Mouse (Mus musculus) MEL (cell line): ENCODE measurements around the gene Tbc1d17.

Experiments
- BHLHE40 ChIP-seq: IDR thresholded peaks from 2 replicates; pipeline ENCODE4 v1.6.1; 2012; ENCODE audit warnings: low read depth, mild to moderate bottlenecking, inconsistent platforms, low read length, improper control_type of control experiment, borderline replicate concordance
- CHD1 ChIP-seq: IDR thresholded peaks from 2 replicates; pipeline ENCODE4 v1.6.1; 2012; ENCODE audit warnings: low read depth, mild to moderate bottlenecking, inconsistent platforms, low read length, improper control_type of control experiment
- CHD2 ChIP-seq: IDR thresholded peaks from 2 replicates; pipeline ENCODE4 v1.6.1; 2011; ENCODE audit warnings: low read length, improper control_type of control experiment
- CTCF ChIP-seq, 3 experiments: IDR thresholded peaks in 2 of 3; conservative IDR thresholded peaks in 1 of 3; 2 replicates each; pipeline ENCODE4 v1.5.1; 2011 to 2012; ENCODE audit warnings: low read length in 3 of 3, low read depth in 2 of 3, mild to moderate bottlenecking in 2 of 3, improper control_type of control experiment in 1 of 3, inconsistent platforms in 1 of 3, mixed read lengths in 1 of 3, moderate library complexity in 1 of 3; ENCODE audit not compliant: control insufficient read depth in 1 of 3, insufficient read depth in 1 of 3, poor library complexity in 1 of 3, severe bottlenecking in 1 of 3
- EP300 ChIP-seq, 2 experiments: IDR thresholded peaks; 2 replicates each; pipeline ENCODE4 v1.6.1; 2011; ENCODE audit warnings: improper control_type of control experiment in 2 of 2, low read length in 2 of 2, low read depth in 1 of 2, mild to moderate bottlenecking in 1 of 2
- ETS1 ChIP-seq: IDR thresholded peaks from 2 replicates; pipeline ENCODE4 v1.6.1; 2012; ENCODE audit warnings: low read depth, mild to moderate bottlenecking, inconsistent platforms, low read length, improper control_type of control experiment, moderate library complexity
- MAFK ChIP-seq: IDR thresholded peaks from 2 replicates; pipeline ENCODE4 v1.6.1; 2011; ENCODE audit warnings: low read depth, mild to moderate bottlenecking, low read length, improper control_type of control experiment, borderline replicate concordance
- MYB ChIP-seq: IDR thresholded peaks from 2 replicates; pipeline ENCODE4 v1.6.1; 2011; ENCODE audit warnings: mild to moderate bottlenecking, low read depth, low read length, improper control_type of control experiment
- POLR2A ChIP-seq, 2 experiments: IDR thresholded peaks; 2 replicates each; pipeline ENCODE4 v1.6.1; 2011 to 2012; ENCODE audit warnings: low read length in 2 of 2, mild to moderate bottlenecking in 2 of 2, control low read depth in 1 of 2, improper control_type of control experiment in 1 of 2, low read depth in 1 of 2, moderate library complexity in 1 of 2; ENCODE audit not compliant: control insufficient read depth in 1 of 2, insufficient read depth in 1 of 2, poor library complexity in 1 of 2
- POLR2AphosphoS2 ChIP-seq: IDR thresholded peaks from 2 replicates; pipeline ENCODE4 v1.6.1; 2011; ENCODE audit warnings: low read length, improper control_type of control experiment
- POLR2AphosphoS5 ChIP-seq: IDR thresholded peaks from 2 replicates; pipeline ENCODE4 v1.6.1; 2012; ENCODE audit warnings: low read depth, borderline replicate concordance, mild to moderate bottlenecking, inconsistent platforms, low read length, moderate library complexity, mixed read lengths
- SIN3A ChIP-seq: IDR thresholded peaks from 2 replicates; pipeline ENCODE4 v1.6.1; 2012; ENCODE audit warnings: low read length, improper control_type of control experiment, inconsistent platforms
- USF1 ChIP-seq: IDR thresholded peaks from 2 replicates; pipeline ENCODE4 v1.6.1; 2014; ENCODE audit warnings: low read depth, mild to moderate bottlenecking, inconsistent platforms, low read length, improper control_type of control experiment, moderate library complexity

- TF ChIP-seq SIN3A, result no peak
- TF ChIP-seq CHD1, result no peak
- TF ChIP-seq CTCF (IDR thresholded peaks at IDR 0.05 in 2 of 3, conservative IDR thresholded peaks at IDR 0.05 in 1 of 3; ENCODE audit: control insufficient read depth in 1 of 3, insufficient read depth in 1 of 3, low read depth in 2 of 3, low read length in 3 of 3, poor library complexity in 1 of 3, severe bottlenecking in 1 of 3), result no peak
- TF ChIP-seq POLR2AphosphoS5, result no peak
- no peak for TF ChIP-seq MYB
- TF ChIP-seq EP300 (IDR thresholded peaks at IDR 0.05; ENCODE audit: low read depth in 1 of 2, low read length in 2 of 2), result no peak
- no peak for TF ChIP-seq MAFK
- no peak for TF ChIP-seq CHD2
- TF ChIP-seq POLR2AphosphoS2, result no peak
- TF ChIP-seq ETS1, result no peak
- TF ChIP-seq USF1, result no peak
- no peak for TF ChIP-seq BHLHE40
- TF ChIP-seq POLR2A (IDR thresholded peaks at IDR 0.05; ENCODE audit: control insufficient read depth in 1 of 2, insufficient read depth in 1 of 2, low read depth in 1 of 2, low read length in 2 of 2, poor library complexity in 1 of 2), result no peak
Measured at GRCm38 (mm10) chr7:44888256-44889105, 39.6 kb upstream of the Tbc1d17 start.
